Mouse (Mus musculus) 416B (cell line): ENCODE measurements around the gene Prex1.

Experiments
- DNase-seq: peaks from one replicate; pipeline ENCODE4 v3.0.0; 2011; ENCODE audit warnings: low read depth

Prex1 gene

GRCm38 (mm10) chr2:166517392-166518174 lies 196.0 kb downstream of the Prex1 start:
- DNase-seq, result peak; percentile 7

- DNase-seq, result no peak
Measured at GRCm38 (mm10) chr2:166516818-166517353, 196.7 kb downstream of the Prex1 start.
